Mouse (Mus musculus) heart, postnatal 0 days (tissue): ENCODE data around the gene Flot1. TPM values are rescaled to one million over a fixed set of nuclear protein-coding genes. Genes with fewer than 3 reads are reported as not detected.
A peak's percentile ranks its signal among the peaks of the same experiment; 100 is the strongest.

Experiments used
- ATAC-seq: fragments of 200-750 bp; cut with Nextera tagmentation; 2 replicates; pipeline ENCODE4 v1.8.0; 2017; ENCODE audit warnings: low read depth, moderate number of reproducible peaks, moderate library complexity; ENCODE audit not compliant: insufficient read depth
- DNase-seq: peaks from one replicate; pipeline ENCODE4 v3.0.0-alpha.2; 2016; ENCODE audit warnings: low spot score
- H3K27ac ChIP-seq: fragments of 300-500 bp; sonication (generic); 2 replicates; pipeline ENCODE4 v1.5.1; 2014; ENCODE audit warnings: low read depth, mild to moderate bottlenecking
- H3K27me3 ChIP-seq: fragments of 300-500 bp; sonication (generic); 2 replicates; pipeline ENCODE4 v1.6.1; 2014; ENCODE audit warnings: low read length, mixed read lengths; ENCODE audit not compliant: control insufficient read depth, insufficient read depth
- H3K36me3 ChIP-seq: fragments of 300-500 bp; sonication (generic); replicated peaks from 2 replicates; pipeline ENCODE4 v1.6.1; 2014; ENCODE audit warnings: low read length, mixed read lengths; ENCODE audit not compliant: control insufficient read depth, insufficient read depth
- H3K4me1 ChIP-seq: fragments of 300-500 bp; sonication (generic); 2 replicates; pipeline ENCODE4 v1.6.1; 2014; ENCODE audit warnings: antibody characterized with exemption; ENCODE audit not compliant: control insufficient read depth, insufficient read depth
- H3K4me2 ChIP-seq: fragments of 300-500 bp; sonication (generic); 2 replicates; pipeline ENCODE4 v1.6.1; 2014; ENCODE audit warnings: low read depth, mild to moderate bottlenecking, low read length, moderate library complexity
- H3K4me3 ChIP-seq: fragments of 300-500 bp; sonication (generic); 2 replicates; pipeline ENCODE4 v1.5.1; 2014; ENCODE audit warnings: low read depth, low read length
- H3K9ac ChIP-seq: fragments of 300-500 bp; sonication (generic); replicated peaks from 2 replicates; pipeline ENCODE4 v1.6.1; 2014; ENCODE audit warnings: low read depth, low read length, mixed read lengths
- H3K9me3 ChIP-seq: fragments of 300-500 bp; sonication (generic); replicated peaks from 2 replicates; pipeline ENCODE4 v1.6.1; 2016; ENCODE audit warnings: low read length; ENCODE audit not compliant: control insufficient read depth
- CTCF ChIP-seq: IDR thresholded peaks from 2 replicates; pipeline ENCODE4 v1.5.1; 2016; ENCODE audit warnings: antibody characterized with exemption, control low read depth, low read depth
- EP300 ChIP-seq: IDR thresholded peaks from 2 replicates; pipeline ENCODE4 v1.6.1; 2016; ENCODE audit warnings: antibody characterized with exemption, low read depth
- WGBS: fragments of 180-500 bp; shearing (Covaris S2); extraction: QIAGEN DNeasy Blood & Tissue Kit; methylation state at CpG from one replicate; pipeline ENCODE4 v1.1.7; 2014; 5-methylcytosine and 5-hydroxymethylcytosine counted together
- polyA plus RNA-seq: library from polyadenylated mRNA; unstranded; fragments of >200 nt; fragmentation: Nextera tagmentation; extraction: Ambion mirVana; gene quantifications from 2 replicates; pipeline ENCODE4 v1.2.1, GENCODE M21; 2015
- total RNA-seq: library from RNA; depleted of rRNA; stranded (reverse); fragments of >200 nt; gene quantifications from 2 replicates; pipeline ENCODE4 v1.2.3, GENCODE M21; 2014; ENCODE audit warnings: low replicate concordance

The Flot1 gene
- total and polyA plus RNA-seq, 2 experiments from 2014 or later = 132 to 163 TPM

GRCm38 (mm10) chr17:35825109-35825850 lies 2.2 kb downstream of the Flot1 start:
- H3K36me3 ChIP-seq = peaks cover 44% of the 10 kb centered on the region
- H3K9ac ChIP-seq = no peak overlapping the region
- no peak overlapping the region for H3K27ac ChIP-seq
- no peak overlapping the region for H3K4me3 ChIP-seq
- DNase-seq (no peak), ATAC-seq (no peak)
- H3K4me2 ChIP-seq = no peak overlapping the region
- H3K9me3 ChIP-seq = no peaks in the 10 kb centered on the region
- H3K27me3 ChIP-seq = no peaks in the 10 kb centered on the region
- H3K4me1 ChIP-seq = peaks cover 7% of the 10 kb centered on the region; the same call in 1 of the 2 replicates
- WGBS = 89% methylated on average over 13 of the region's 13 CpGs
- TF ChIP-seq EP300 (no peak), CTCF (no peak)

GRCm38 (mm10) chr17:35829737-35830136 lies 6.7 kb downstream of the Flot1 start:
- ATAC-seq (peak; percentile 78), DNase-seq (peak; percentile 89)
- no peaks in the 10 kb centered on the region for H3K9me3 ChIP-seq
- H3K4me1 ChIP-seq = peaks cover 5% of the 10 kb centered on the region; the same call in 1 of the 2 replicates
- H3K27ac ChIP-seq = peak overlapping the region; percentile 36; the same call in 1 of the 2 replicates
- WGBS = 1% methylated on average over 21 of the region's 21 CpGs
- H3K27me3 ChIP-seq = no peaks in the 10 kb centered on the region
- H3K9ac ChIP-seq = no peak overlapping the region
- peak overlapping the region; percentile 38 for H3K4me2 ChIP-seq
- H3K36me3 ChIP-seq = peaks cover 80% of the 10 kb centered on the region
- TF ChIP-seq EP300 (no peak), CTCF (peak; percentile 92)
- no peak overlapping the region; the same call in 1 of the 2 replicates for H3K4me3 ChIP-seq

- 71% methylated on average over 8 of the region's 8 CpGs for WGBS
- H3K9ac ChIP-seq = no peak overlapping the region
- H3K27ac ChIP-seq = no peak overlapping the region
- no peaks in the 10 kb centered on the region for H3K9me3 ChIP-seq
- ATAC-seq (no peak), DNase-seq (no peak)
- no peak for TF ChIP-seq EP300
- TF ChIP-seq CTCF = no peak
- no peaks in the 10 kb centered on the region for H3K27me3 ChIP-seq
- H3K4me1 ChIP-seq = peaks cover 8% of the 10 kb centered on the region; the same call in 1 of the 2 replicates
- H3K4me3 ChIP-seq = no peak overlapping the region
- no peak overlapping the region for H3K4me2 ChIP-seq
- peaks cover 65% of the 10 kb centered on the region for H3K36me3 ChIP-seq
Measured at GRCm38 (mm10) chr17:35832400-35833238, 9.6 kb downstream of the Flot1 start.

GRCm38 (mm10) chr17:35833239-35833751 lies 10.3 kb downstream of the Flot1 start:
- 24% methylated on average over 5 of the region's 5 CpGs for WGBS
- H3K4me2 ChIP-seq = no peak overlapping the region
- H3K9ac ChIP-seq = no peak overlapping the region
- H3K27me3 ChIP-seq = no peaks in the 10 kb centered on the region
- H3K36me3 ChIP-seq = peaks cover 59% of the 10 kb centered on the region
- H3K27ac ChIP-seq = no peak overlapping the region
- H3K4me1 ChIP-seq = peaks cover 8% of the 10 kb centered on the region; the same call in 1 of the 2 replicates
- no peak for ATAC-seq
- TF ChIP-seq EP300 (no peak), CTCF (no peak)
- no peaks in the 10 kb centered on the region for H3K9me3 ChIP-seq
- no peak for DNase-seq
- no peak overlapping the region for H3K4me3 ChIP-seq

GRCm38 (mm10) chr17:35833894-35834293 lies 10.9 kb downstream of the Flot1 start:
- no peak overlapping the region for H3K27ac ChIP-seq
- H3K4me3 ChIP-seq = no peak overlapping the region
- ATAC-seq = no peak
- no peak overlapping the region for H3K9ac ChIP-seq
- H3K36me3 ChIP-seq = peaks cover 56% of the 10 kb centered on the region
- no peaks in the 10 kb centered on the region for H3K9me3 ChIP-seq
- DNase-seq = no peak
- H3K27me3 ChIP-seq = no peaks in the 10 kb centered on the region
- TF ChIP-seq CTCF = no peak
- no peak for TF ChIP-seq EP300
- H3K4me1 ChIP-seq = peaks cover 11% of the 10 kb centered on the region; the same call in 1 of the 2 replicates
- 52% methylated on average over 5 of the region's 5 CpGs for WGBS
- H3K4me2 ChIP-seq = no peak overlapping the region
